25 mouse cellular contexts compared by ENCODE assay signal in the genomic region with DNA sequence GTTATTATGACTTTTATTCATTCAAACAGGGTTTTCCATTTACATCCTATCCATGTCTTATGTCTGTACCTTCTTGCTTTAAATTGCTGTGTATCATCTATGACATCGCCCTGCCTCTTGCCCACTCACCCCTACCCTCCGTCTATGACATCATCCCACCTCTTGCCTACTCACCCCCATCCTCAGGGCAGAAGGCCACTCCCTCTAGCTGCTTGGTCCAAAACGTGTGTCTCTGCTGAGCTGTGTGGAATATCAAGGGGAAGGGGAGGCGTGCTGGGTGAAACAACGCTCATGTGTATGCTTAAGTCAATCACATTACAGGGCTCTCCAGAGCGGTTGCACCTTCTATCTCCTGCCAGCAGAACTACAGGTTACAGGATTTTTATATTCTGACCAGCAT.
"Had no signal": no experiment of that assay in that cellular context is flagged by ENCODE, and none has a peak within 500 bp of the region (broad histone marks: within the 10 kb centered on the region; RNA-seq: fewer than 3 reads in every experiment).

No protein-coding gene starts in this region.

- H3K4me1 ChIP-seq: hindbrain, embryonic 15.5 days; intestine, embryonic 15.5 days; kidney, embryonic 15.5 days; limb, embryonic 10.5 days; limb, embryonic 12.5 days had no signal

- H3K36me3 ChIP-seq: hindbrain, embryonic 15.5 days; intestine, embryonic 15.5 days; limb, embryonic 12.5 days had no signal

- ATAC-seq: inflammation-experienced regulatory T-cells, adult 6 months; intestine, embryonic 15.5 days; intestine, postnatal 0 days had no signal

- H3K27me3 ChIP-seq: hindbrain, embryonic 13.5 days; hindbrain, embryonic 15.5 days; intestine, embryonic 15.5 days; kidney, embryonic 15.5 days; limb, embryonic 12.5 days had no signal

- H3K27ac ChIP-seq: gastrocnemius, adult 2 months; hindbrain, embryonic 10.5 days; hindbrain, embryonic 13.5 days; hindbrain, embryonic 15.5 days; intestine, embryonic 15.5 days; kidney, embryonic 15.5 days; layer of hippocampus, adult 2 months; left cerebral cortex, adult 2 months; limb, embryonic 10.5 days; limb, embryonic 12.5 days had no signal

- H3K9me3 ChIP-seq: hindbrain, embryonic 10.5 days; hindbrain, embryonic 13.5 days; hindbrain, embryonic 15.5 days; intestine, embryonic 15.5 days; kidney, embryonic 15.5 days; limb, embryonic 10.5 days; limb, embryonic 12.5 days had no signal

- H3K4me3 ChIP-seq: gastrocnemius, adult 2 months; hindbrain, embryonic 10.5 days; hindbrain, embryonic 13.5 days; hindbrain, embryonic 15.5 days; intestine, embryonic 15.5 days; kidney, embryonic 15.5 days; layer of hippocampus, adult 2 months; left cerebral cortex, adult 2 months; limb, embryonic 10.5 days; limb, embryonic 12.5 days had no signal

- H3K9ac ChIP-seq: hindbrain, embryonic 13.5 days; hindbrain, embryonic 15.5 days; intestine, embryonic 15.5 days; kidney, embryonic 15.5 days; limb, embryonic 12.5 days had no signal

- H3K4me2 ChIP-seq: heart, embryonic 11.5 days; hindbrain, embryonic 13.5 days; hindbrain, embryonic 15.5 days; intestine, embryonic 15.5 days; kidney, embryonic 15.5 days; limb, embryonic 12.5 days; liver, embryonic 11.5 days had no signal

- DNase-seq: gastrocnemius, adult 2 months; gastrocnemius, postnatal 10 days; gastrocnemius, postnatal 25 days; heart, adult 18-20 months; heart, postnatal 10 days; heart, postnatal 4 days; kidney, adult 18-20 months; kidney, adult 8-10 months; kidney, postnatal 10 days; kidney, postnatal 25 days; kidney, postnatal 4 days; liver had no signal
